Mouse (Mus musculus): ENCODE measurements around the gene Tmem156. TPM values are rescaled to one million over a fixed set of nuclear protein-coding genes. Genes with fewer than 3 reads are reported as not detected.

Gene Tmem156
- polyA plus RNA-seq, 1 experiment from 2014 or later: 0.55 TPM

DNA sequence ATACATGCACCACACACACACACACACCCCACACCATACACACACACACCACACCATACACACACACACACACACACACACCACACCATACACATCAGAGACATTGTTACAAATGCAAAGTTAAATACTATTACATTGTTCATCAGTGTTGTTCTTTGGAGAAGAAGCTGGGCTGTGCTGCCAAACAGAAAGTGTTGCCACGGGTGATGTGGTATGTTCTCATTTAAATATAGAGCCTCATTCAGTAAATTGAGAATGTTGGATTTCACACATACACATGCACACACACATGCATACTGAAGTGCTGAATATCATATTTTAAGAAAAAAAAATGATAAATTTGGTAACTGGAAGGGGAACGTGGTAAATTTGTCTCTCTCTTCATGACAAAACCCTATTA lies 67.3 kb downstream of the Tmem156 start:
- Histone ChIP-seq H3K4me1 (replicated peaks) (no peaks in the 10 kb centered on the region), H3K36me3 (peaks cover 14% of the 10 kb centered on the region), H3K4me2 (no peak overlapping the region), H3K4me3 (replicated peaks) (no peak overlapping the region), H3K9ac (no peak overlapping the region), H3K27ac (no peak overlapping the region), H3K27me3 (no peaks in the 10 kb centered on the region), H3K9me3 (replicated peaks) (no peaks in the 10 kb centered on the region)
- DNase-seq: no peak
- no peak for ATAC-seq (ENCODE audit: low read depth)
- WGBS (ENCODE audit: insufficient replicate concordance): 68% methylated on average over 2 of the region's 2 CpGs

- Histone ChIP-seq H3K27me3 (no peaks in the 10 kb centered on the region), H3K9me3 (replicated peaks) (no peaks in the 10 kb centered on the region), H3K4me1 (replicated peaks) (no peaks in the 10 kb centered on the region), H3K4me2 (no peak overlapping the region), H3K36me3 (peaks cover 14% of the 10 kb centered on the region; the same call in 1 of the 2 replicates), H3K9ac (no peak overlapping the region), H3K27ac (no peak overlapping the region), H3K4me3 (replicated peaks) (no peak overlapping the region)
- WGBS (ENCODE audit: insufficient replicate concordance): 75% methylated on average over 4 of the region's 4 CpGs
- no peak for ATAC-seq (ENCODE audit: low read depth)
- no peak for DNase-seq
Observed at GRCm38 (mm10) chr5:65022006-65022405, 69.9 kb downstream of the Tmem156 start.

DNA sequence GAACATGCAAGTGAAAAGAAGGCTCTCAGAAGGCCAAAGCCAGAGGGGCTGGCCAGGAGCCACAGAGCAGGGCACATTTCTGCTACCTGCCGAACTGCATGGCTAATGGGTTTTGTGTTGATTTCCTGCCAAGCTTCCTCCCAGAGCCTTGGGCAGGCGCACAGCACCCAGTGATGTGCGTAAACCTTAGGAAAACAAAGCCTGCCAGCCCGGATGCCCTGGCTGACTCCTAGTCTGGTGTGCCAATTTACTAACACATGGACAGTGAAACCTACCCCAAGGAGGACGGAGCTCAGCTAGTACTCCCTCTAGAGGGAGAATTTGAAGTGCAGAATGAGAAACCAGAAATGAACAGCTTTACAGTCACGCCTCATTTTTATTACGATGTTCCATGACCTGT lies 72.1 kb downstream of the Tmem156 start:
- no peaks in the 10 kb centered on the region for H3K4me1 ChIP-seq (replicated peaks)
- no peaks in the 10 kb centered on the region for H3K9me3 ChIP-seq (replicated peaks)
- H3K27me3 ChIP-seq: no peaks in the 10 kb centered on the region
- peak overlapping the region; percentile 17; the same call in 1 of the 2 replicates for H3K27ac ChIP-seq
- peaks cover 19% of the 10 kb centered on the region; the same call in 1 of the 2 replicates for H3K36me3 ChIP-seq
- no peak for ATAC-seq (ENCODE audit: low read depth)
- H3K4me2 ChIP-seq: no peak overlapping the region
- H3K4me3 ChIP-seq (replicated peaks): no peak overlapping the region
- WGBS (ENCODE audit: insufficient replicate concordance): 49% methylated on average over 7 of the region's 7 CpGs
- DNase-seq: no peak
- no peak overlapping the region for H3K9ac ChIP-seq

DNA sequence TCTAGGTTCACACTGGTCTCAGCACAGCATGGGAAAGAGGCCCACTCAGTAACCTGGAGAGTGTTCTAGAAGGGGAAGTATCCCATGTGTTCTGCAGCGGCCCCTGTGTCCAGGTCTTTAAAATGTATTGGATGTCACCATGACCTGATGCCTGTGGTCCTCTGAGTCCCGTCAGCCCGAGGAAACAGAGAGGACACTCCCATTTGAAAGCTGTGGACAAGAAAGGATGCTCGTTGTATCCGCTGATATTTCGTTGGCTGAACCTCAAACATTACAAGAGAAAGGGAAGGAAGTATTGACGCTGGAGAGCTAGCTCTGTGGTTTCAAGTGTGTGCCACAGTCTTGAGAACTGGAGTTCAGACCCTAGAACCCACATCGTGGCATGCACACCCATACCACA lies 72.8 kb downstream of the Tmem156 start:
- WGBS (ENCODE audit: insufficient replicate concordance): 24% methylated on average over 8 of the region's 8 CpGs
- ATAC-seq (ENCODE audit: low read depth): no peak

DNA sequence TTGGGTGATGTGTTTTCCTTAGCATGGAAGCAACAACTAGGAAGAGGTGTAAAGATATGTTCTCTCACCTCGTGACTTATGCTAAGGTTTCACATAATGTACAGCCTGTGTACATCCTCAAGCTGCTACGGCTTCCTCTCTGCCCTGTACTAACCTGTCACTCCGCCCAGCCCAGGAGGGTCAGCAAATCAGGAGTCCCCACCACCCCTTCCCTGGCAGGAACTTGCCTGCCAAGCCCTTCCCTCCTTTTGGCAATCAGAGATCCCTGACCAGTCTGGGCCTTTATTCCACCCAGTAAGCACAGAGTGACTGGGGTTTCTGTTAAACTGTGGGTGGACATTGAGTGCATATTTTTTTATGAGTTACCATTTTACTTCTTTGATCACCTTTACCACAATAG lies 76.4 kb downstream of the Tmem156 start:
- Histone ChIP-seq H3K36me3 (peaks cover 10% of the 10 kb centered on the region), H3K27ac (no peak overlapping the region), H3K27me3 (no peaks in the 10 kb centered on the region), H3K4me1 (replicated peaks) (no peaks in the 10 kb centered on the region), H3K4me2 (no peak overlapping the region), H3K9ac (no peak overlapping the region), H3K9me3 (replicated peaks) (peaks cover 1% of the 10 kb centered on the region; the same call in 1 of the 2 replicates), H3K4me3 (replicated peaks) (no peak overlapping the region)
- 67% methylated on average over 3 of the region's 3 CpGs for WGBS (ENCODE audit: insufficient replicate concordance)
- no peak for ATAC-seq (ENCODE audit: low read depth)
- DNase-seq: no peak

More for the DNA sequence above, 72.8 kb downstream of the Tmem156 start:
- Histone ChIP-seq H3K4me2 (no peak overlapping the region), H3K9ac (no peak overlapping the region), H3K27me3 (no peaks in the 10 kb centered on the region), H3K36me3 (peaks cover 19% of the 10 kb centered on the region; the same call in 1 of the 2 replicates), H3K9me3 (replicated peaks) (no peaks in the 10 kb centered on the region), H3K27ac (no peak overlapping the region), H3K4me1 (replicated peaks) (no peaks in the 10 kb centered on the region), H3K4me3 (replicated peaks) (no peak overlapping the region)
- DNase-seq: no peak

DNA sequence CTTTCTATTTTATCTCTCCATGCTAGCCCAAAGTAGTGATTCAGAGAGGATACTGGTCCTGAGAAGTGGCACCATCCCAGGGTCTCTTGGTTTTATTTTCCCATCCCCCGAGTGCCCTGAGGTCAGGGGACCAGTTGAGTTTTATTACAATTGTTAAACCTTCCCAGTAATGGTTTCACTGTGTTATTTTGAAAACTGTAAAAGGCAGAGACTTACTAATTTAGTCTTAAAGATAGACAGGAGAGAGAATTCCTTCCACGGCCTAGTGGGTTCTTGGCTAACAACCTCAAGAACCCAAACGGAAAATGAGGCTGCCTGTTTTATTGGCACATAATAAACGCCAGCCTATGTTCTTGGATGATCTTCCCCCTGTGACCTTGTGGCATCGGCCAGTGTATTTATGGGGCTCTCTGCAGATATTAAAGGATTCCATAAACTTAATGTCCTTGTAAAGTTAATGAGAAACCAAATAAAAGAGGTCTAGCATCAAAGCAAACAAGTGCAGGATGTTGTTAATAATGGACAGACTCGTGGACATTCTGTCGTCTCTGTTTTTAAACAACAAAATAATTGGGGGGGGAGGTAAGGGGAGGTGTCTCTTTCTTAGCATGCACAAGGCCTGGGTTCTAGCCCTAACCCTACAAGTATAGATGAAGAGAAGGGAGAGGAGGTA lies 79.9 kb downstream of the Tmem156 start:
- H3K36me3 ChIP-seq: peaks cover 29% of the 10 kb centered on the region
- 67% methylated on average over 7 of the region's 7 CpGs for WGBS (ENCODE audit: insufficient replicate concordance)
- no peak for ATAC-seq (ENCODE audit: low read depth)
- no peak overlapping the region for H3K4me2 ChIP-seq
- no peaks in the 10 kb centered on the region for H3K4me1 ChIP-seq (replicated peaks)
- no peaks in the 10 kb centered on the region for H3K27me3 ChIP-seq
- no peak overlapping the region for H3K4me3 ChIP-seq (replicated peaks)
- peaks cover 7% of the 10 kb centered on the region; the same call in 1 of the 2 replicates for H3K9me3 ChIP-seq (replicated peaks)
- no peak overlapping the region for H3K27ac ChIP-seq
- H3K9ac ChIP-seq: no peak overlapping the region
- DNase-seq: no peak

DNA sequence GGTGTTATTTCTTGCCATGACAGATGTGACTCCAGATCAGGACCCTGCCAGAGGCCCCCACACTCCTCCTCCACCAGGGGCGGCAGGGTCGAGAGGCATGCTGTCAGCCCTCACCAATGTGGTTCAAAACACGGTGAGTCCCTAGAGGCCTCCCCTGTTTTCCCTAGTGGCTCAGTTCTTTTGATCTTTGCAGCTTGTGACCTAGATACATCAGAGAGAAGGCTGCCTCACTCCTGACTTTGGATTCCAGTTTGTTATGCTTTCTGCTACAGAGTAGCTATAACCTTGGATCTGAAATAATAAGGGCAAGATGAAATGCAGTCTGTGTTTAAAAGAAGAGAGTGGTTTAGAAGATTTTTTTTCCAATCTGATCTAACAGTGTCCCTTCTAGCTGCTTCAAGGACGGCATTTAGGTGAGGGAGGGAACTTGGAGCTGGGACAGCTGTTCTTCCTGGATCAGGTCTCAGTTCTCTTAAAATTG lies 85.9 kb downstream of the Tmem156 start:
- Histone ChIP-seq H3K4me3 (replicated peaks) (no peak overlapping the region), H3K27me3 (no peaks in the 10 kb centered on the region), H3K4me1 (replicated peaks) (no peaks in the 10 kb centered on the region), H3K9me3 (replicated peaks) (peaks cover 7% of the 10 kb centered on the region; the same call in 1 of the 2 replicates), H3K4me2 (no peak overlapping the region), H3K36me3 (peaks cover 19% of the 10 kb centered on the region), H3K9ac (no peak overlapping the region), H3K27ac (no peak overlapping the region)
- ATAC-seq (ENCODE audit: low read depth): no peak
- DNase-seq: no peak
- WGBS (ENCODE audit: insufficient replicate concordance): 53% methylated on average over 4 of the region's 4 CpGs

DNA sequence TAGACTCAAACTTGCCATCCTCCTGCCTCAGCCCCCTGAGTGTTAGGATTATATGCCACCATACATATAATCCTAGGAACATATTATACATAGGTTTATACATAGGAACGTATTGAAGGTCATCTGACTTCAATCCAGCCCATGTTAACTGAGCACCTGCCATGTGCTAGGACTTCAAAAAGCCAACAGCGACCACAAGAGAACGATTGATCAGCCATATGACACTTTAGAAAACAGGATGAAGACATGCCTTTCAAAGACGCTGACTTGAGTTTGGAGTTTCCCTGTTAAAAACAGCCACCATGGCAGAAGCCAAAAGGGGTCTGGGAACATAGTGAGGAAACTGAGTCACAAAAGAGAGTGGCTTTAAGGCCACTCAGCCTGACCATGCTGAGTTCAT lies 86.7 kb downstream of the Tmem156 start:
- Histone ChIP-seq H3K27ac (no peak overlapping the region), H3K4me1 (replicated peaks) (no peaks in the 10 kb centered on the region), H3K36me3 (peaks cover 16% of the 10 kb centered on the region), H3K27me3 (no peaks in the 10 kb centered on the region), H3K9me3 (replicated peaks) (peaks cover 3% of the 10 kb centered on the region; the same call in 1 of the 2 replicates), H3K4me2 (no peak overlapping the region), H3K4me3 (replicated peaks) (no peak overlapping the region), H3K9ac (no peak overlapping the region)
- no peak for ATAC-seq (ENCODE audit: low read depth)
- 65% methylated on average over 4 of the region's 4 CpGs for WGBS (ENCODE audit: insufficient replicate concordance)
- no peak for DNase-seq

Other genes with a start within 250 kb of the Tmem156 start
- 0.71 and 0.95 TPM in 2 replicates for gene Tlr1, start 158.6 kb downstream of the Tmem156 start, polyA plus RNA-seq (2015; fragmentation: Nextera tagmentation; extraction: Ambion mirVana)
- 0.37 and 0.40 TPM in 2 replicates for gene Tlr6, start 132.0 kb downstream of the Tmem156 start, polyA plus RNA-seq (2015; fragmentation: Nextera tagmentation; extraction: Ambion mirVana)
- gene Fam114a1, start 122.1 kb downstream of the Tmem156 start, polyA plus RNA-seq (2015; fragmentation: Nextera tagmentation; extraction: Ambion mirVana): 12.3 and 14.7 TPM in 2 replicates
- gene Klhl5, start 15.4 kb upstream of the Tmem156 start, polyA plus RNA-seq (2015; fragmentation: Nextera tagmentation; extraction: Ambion mirVana): 3.9 and 4.4 TPM in 2 replicates
- 0.61 and 1.2 TPM in 2 replicates for gene Wdr19, start 107.6 kb upstream of the Tmem156 start, polyA plus RNA-seq (2015; fragmentation: Nextera tagmentation; extraction: Ambion mirVana)
- gene Rfc1, start 243.5 kb upstream of the Tmem156 start, polyA plus RNA-seq (2015; fragmentation: Nextera tagmentation; extraction: Ambion mirVana): 52.0 and 62.8 TPM in 2 replicates